Mouse (Mus musculus) adrenal gland, adult 18-20 months (tissue): ENCODE measurements at regions not wholly inside any gene's neighbourhood (a gene's known extent, or its start where the extent isn't known, plus 50 kb on each side); places are given as distances from the start of the nearest gene placed in this dataset.
A peak's percentile ranks its signal among the peaks of the same experiment; 100 is the strongest.
"Not testable (repeated sequence)": the region's sequence is repeated elsewhere in the genome, so short reads cannot be mapped to it uniquely, and the experiment has no call there.

Experiments
- DNase-seq, 2 experiments: peaks; one replicate each; pipeline ENCODE4 v3.0.0; 2021 to 2022; ENCODE audit warnings: low spot score in 2 of 2

GRCm38 (mm10) chr14:87215099-87215498 lies 74.1 kb upstream of the Diaph3 start:
- peak; percentile 32 to 52 for DNase-seq

- DNase-seq: no peak
Observed at GRCm38 (mm10) chr14:87217042-87217441, 76.0 kb upstream of the Diaph3 start.

- no peak for DNase-seq
Observed at GRCm38 (mm10) chr14:87219975-87220374, 78.9 kb upstream of the Diaph3 start.

GRCm38 (mm10) chr14:87224870-87225269 lies 83.8 kb upstream of the Diaph3 start:
- DNase-seq: no peak

- DNase-seq: no peak
Observed at GRCm38 (mm10) chr14:87249258-87249657, 108.2 kb upstream of the Diaph3 start.

- DNase-seq: no peak
Observed at GRCm38 (mm10) chr14:87255484-87256208, 114.6 kb upstream of the Diaph3 start.

GRCm38 (mm10) chr14:87261726-87262125 lies 120.7 kb upstream of the Diaph3 start:
- no peak for DNase-seq

- DNase-seq: no peak
Observed at GRCm38 (mm10) chr14:87264826-87265225, 123.8 kb upstream of the Diaph3 start.

- no peak for DNase-seq
Observed at GRCm38 (mm10) chr14:87266309-87266708, 125.3 kb upstream of the Diaph3 start.

GRCm38 (mm10) chr14:87289266-87289665 lies 127.2 kb upstream of the Tdrd3 start:
- DNase-seq: not testable (repeated sequence)

- no peak for DNase-seq
Observed at GRCm38 (mm10) chr14:87289708-87290243, 126.7 kb upstream of the Tdrd3 start.

- no peak for DNase-seq
Observed at GRCm38 (mm10) chr14:87295206-87295605, 121.2 kb upstream of the Tdrd3 start.

- no peak for DNase-seq
Observed at GRCm38 (mm10) chr14:87297160-87297559, 119.3 kb upstream of the Tdrd3 start.

- DNase-seq: no peak
Observed at GRCm38 (mm10) chr14:87300838-87301237, 115.6 kb upstream of the Tdrd3 start.

GRCm38 (mm10) chr14:87301564-87301963 lies 114.9 kb upstream of the Tdrd3 start:
- no peak for DNase-seq

GRCm38 (mm10) chr14:87305481-87305880 lies 111.0 kb upstream of the Tdrd3 start:
- no peak for DNase-seq

- DNase-seq: no peak
Observed at GRCm38 (mm10) chr14:87306011-87306410, 110.4 kb upstream of the Tdrd3 start.

GRCm38 (mm10) chr14:87308016-87308415 lies 108.4 kb upstream of the Tdrd3 start:
- DNase-seq: no peak

GRCm38 (mm10) chr14:87312318-87312717 lies 104.1 kb upstream of the Tdrd3 start:
- no peak for DNase-seq

- DNase-seq: peak; percentile 35 to 38
Observed at GRCm38 (mm10) chr14:87314999-87315732, 101.3 kb upstream of the Tdrd3 start.

GRCm38 (mm10) chr14:87327841-87328240 lies 88.6 kb upstream of the Tdrd3 start:
- no peak for DNase-seq

GRCm38 (mm10) chr14:87337950-87338526 lies 78.4 kb upstream of the Tdrd3 start:
- no peak for DNase-seq
